Mouse (Mus musculus): ENCODE measurements around the gene Gm38431. TPM values are rescaled to one million over a fixed set of nuclear protein-coding genes. Genes with fewer than 3 reads are reported as not detected.
A peak's percentile ranks its signal among the peaks of the same experiment; 100 is the strongest.

Gene Gm38431
- polyA plus RNA-seq, 1 experiment, result 2.3 TPM

GRCm38 (mm10) chr9:21131059-21131956, 39.5 kb upstream of the Gm38431 start, which contains the start of gene Tyk2:
Gene Tyk2 (minus strand): TSS chr9:21131243.
- TF ChIP-seq POLR2A (IDR thresholded peaks at IDR 0.05; ENCODE audit: extremely low read depth, insufficient read depth, low read length), result peak; percentile 76; the same call in 1 of the 2 replicates
- no peak for TF ChIP-seq CTCF (IDR thresholded peaks at IDR 0.05; ENCODE audit: extremely low read depth, insufficient read depth, low read length)
- Histone ChIP-seq H3K27ac (ENCODE audit: insufficient read depth, low read length) (no peak within 1 kb of the TSS), H3K4me1 (ENCODE audit: control insufficient read depth, insufficient read depth, low read length) (no peaks in the 10 kb centered on the region)

GRCm38 (mm10) chr9:21126259-21126627, 34.4 kb upstream of the Gm38431 start:
- Histone ChIP-seq H3K27ac (ENCODE audit: insufficient read depth, low read length) (no peak overlapping the region), H3K4me3 (ENCODE audit: insufficient read depth, low read length) (no peak overlapping the region), H3K4me1 (ENCODE audit: control insufficient read depth, insufficient read depth, low read length) (no peaks in the 10 kb centered on the region)
- TF ChIP-seq CTCF (IDR thresholded peaks at IDR 0.05; ENCODE audit: extremely low read depth, insufficient read depth, low read length) (no peak), POLR2A (IDR thresholded peaks at IDR 0.05; ENCODE audit: extremely low read depth, insufficient read depth, low read length) (no peak)

More at GRCm38 (mm10) chr9:21131059-21131956, 39.5 kb upstream of the Gm38431 start, which contains the start of gene Tyk2:
- peak within 1 kb of the TSS; percentile 54 for H3K4me3 ChIP-seq (ENCODE audit: insufficient read depth, low read length)

GRCm38 (mm10) chr9:21125502-21126258, 33.9 kb upstream of the Gm38431 start:
- TF ChIP-seq POLR2A (IDR thresholded peaks at IDR 0.05; ENCODE audit: extremely low read depth, insufficient read depth, low read length) (no peak), CTCF (IDR thresholded peaks at IDR 0.05; ENCODE audit: extremely low read depth, insufficient read depth, low read length) (no peak)
- Histone ChIP-seq H3K4me1 (ENCODE audit: control insufficient read depth, insufficient read depth, low read length) (no peaks in the 10 kb centered on the region), H3K27ac (ENCODE audit: insufficient read depth, low read length) (no peak overlapping the region), H3K4me3 (ENCODE audit: insufficient read depth, low read length) (no peak overlapping the region)

GRCm38 (mm10) chr9:21124837-21125236, 33.0 kb upstream of the Gm38431 start:
- Histone ChIP-seq H3K27ac (ENCODE audit: insufficient read depth, low read length) (no peak overlapping the region), H3K4me1 (ENCODE audit: control insufficient read depth, insufficient read depth, low read length) (no peaks in the 10 kb centered on the region), H3K4me3 (ENCODE audit: insufficient read depth, low read length) (no peak overlapping the region)
- TF ChIP-seq CTCF (IDR thresholded peaks at IDR 0.05; ENCODE audit: extremely low read depth, insufficient read depth, low read length) (no peak), POLR2A (IDR thresholded peaks at IDR 0.05; ENCODE audit: extremely low read depth, insufficient read depth, low read length) (no peak)

- TF ChIP-seq CTCF (IDR thresholded peaks at IDR 0.05; ENCODE audit: extremely low read depth, insufficient read depth, low read length) (no peak), POLR2A (IDR thresholded peaks at IDR 0.05; ENCODE audit: extremely low read depth, insufficient read depth, low read length) (no peak)
- Histone ChIP-seq H3K4me1 (ENCODE audit: control insufficient read depth, insufficient read depth, low read length) (no peaks in the 10 kb centered on the region), H3K4me3 (ENCODE audit: insufficient read depth, low read length) (no peak overlapping the region), H3K27ac (ENCODE audit: insufficient read depth, low read length) (no peak overlapping the region)
Measured at GRCm38 (mm10) chr9:21121483-21121882, 29.7 kb upstream of the Gm38431 start.

GRCm38 (mm10) chr9:21117073-21117472, 25.3 kb upstream of the Gm38431 start:
- Histone ChIP-seq H3K27ac (ENCODE audit: insufficient read depth, low read length) (no peak overlapping the region), H3K4me3 (ENCODE audit: insufficient read depth, low read length) (no peak overlapping the region), H3K4me1 (ENCODE audit: control insufficient read depth, insufficient read depth, low read length) (no peaks in the 10 kb centered on the region)
- TF ChIP-seq POLR2A (IDR thresholded peaks at IDR 0.05; ENCODE audit: extremely low read depth, insufficient read depth, low read length), result no peak
- no peak for TF ChIP-seq CTCF (IDR thresholded peaks at IDR 0.05; ENCODE audit: extremely low read depth, insufficient read depth, low read length)

- Histone ChIP-seq H3K4me3 (ENCODE audit: insufficient read depth, low read length) (no peak overlapping the region), H3K4me1 (ENCODE audit: control insufficient read depth, insufficient read depth, low read length) (no peaks in the 10 kb centered on the region), H3K27ac (ENCODE audit: insufficient read depth, low read length) (no peak overlapping the region)
- TF ChIP-seq CTCF (IDR thresholded peaks at IDR 0.05; ENCODE audit: extremely low read depth, insufficient read depth, low read length) (no peak), POLR2A (IDR thresholded peaks at IDR 0.05; ENCODE audit: extremely low read depth, insufficient read depth, low read length) (no peak)
Measured at GRCm38 (mm10) chr9:21115105-21115504, 23.3 kb upstream of the Gm38431 start.

- Histone ChIP-seq H3K4me1 (ENCODE audit: control insufficient read depth, insufficient read depth, low read length) (no peaks in the 10 kb centered on the region), H3K4me3 (ENCODE audit: insufficient read depth, low read length) (no peak overlapping the region), H3K27ac (ENCODE audit: insufficient read depth, low read length) (no peak overlapping the region)
- TF ChIP-seq POLR2A (IDR thresholded peaks at IDR 0.05; ENCODE audit: extremely low read depth, insufficient read depth, low read length) (no peak), CTCF (IDR thresholded peaks at IDR 0.05; ENCODE audit: extremely low read depth, insufficient read depth, low read length) (no peak)
Measured at GRCm38 (mm10) chr9:21114190-21114589, 22.4 kb upstream of the Gm38431 start.

- TF ChIP-seq CTCF (IDR thresholded peaks at IDR 0.05; ENCODE audit: extremely low read depth, insufficient read depth, low read length) (no peak), POLR2A (IDR thresholded peaks at IDR 0.05; ENCODE audit: extremely low read depth, insufficient read depth, low read length) (no peak)
- no peaks in the 10 kb centered on the region for H3K4me1 ChIP-seq (ENCODE audit: control insufficient read depth, insufficient read depth, low read length)
Measured at GRCm38 (mm10) chr9:21113751-21114150, 22.0 kb upstream of the Gm38431 start.

More at GRCm38 (mm10) chr9:21113751-21114150, 22.0 kb upstream of the Gm38431 start:
- Histone ChIP-seq H3K4me3 (ENCODE audit: insufficient read depth, low read length) (no peak overlapping the region), H3K27ac (ENCODE audit: insufficient read depth, low read length) (no peak overlapping the region)
